Mouse (Mus musculus): ENCODE results near the gene Samd7.

Gene Samd7

GRCm38 (mm10) chr3:30764877-30765276 is 18.8 kb downstream of the Samd7 start:
- no peak for DNase-seq (ENCODE audit: low read depth, low spot score)

GRCm38 (mm10) chr3:30765311-30766027 is 19.4 kb downstream of the Samd7 start:
- no peak for DNase-seq (ENCODE audit: low read depth, low spot score)

GRCm38 (mm10) chr3:30766177-30766576 is 20.1 kb downstream of the Samd7 start:
- DNase-seq (ENCODE audit: low read depth, low spot score) = no peak

GRCm38 (mm10) chr3:30767271-30767670 is 21.2 kb downstream of the Samd7 start:
- no peak for DNase-seq (ENCODE audit: low read depth, low spot score)

- no peak for DNase-seq (ENCODE audit: low read depth, low spot score)
These were observed 23.8 kb downstream of the Samd7 start for GRCm38 (mm10) chr3:30769755-30770515.

- DNase-seq (ENCODE audit: low read depth, low spot score) = no peak
These were observed 25.5 kb downstream of the Samd7 start for GRCm38 (mm10) chr3:30771560-30771959.

- no peak for DNase-seq (ENCODE audit: low read depth, low spot score)
These were observed 26.5 kb downstream of the Samd7 start for GRCm38 (mm10) chr3:30772631-30773030.

- no peak for DNase-seq (ENCODE audit: low read depth, low spot score)
These were observed 28.6 kb downstream of the Samd7 start for GRCm38 (mm10) chr3:30774677-30775076.

GRCm38 (mm10) chr3:30777984-30778383 is 31.9 kb downstream of the Samd7 start:
- DNase-seq (ENCODE audit: low read depth, low spot score) = no peak

- DNase-seq (ENCODE audit: low read depth, low spot score) = peak; percentile 60
These were observed 42.4 kb downstream of the Samd7 start for GRCm38 (mm10) chr3:30788531-30788930.

- peak; percentile 92 for DNase-seq (ENCODE audit: low read depth, low spot score)
These were observed 46.8 kb downstream of the Samd7 start, which contains the start of gene Sec62 for GRCm38 (mm10) chr3:30792737-30793402. Sec62 (plus strand) TSS chr3:30792875.

- peak; percentile 38 for DNase-seq (ENCODE audit: low read depth, low spot score)
These were observed 47.5 kb downstream of the Samd7 start for GRCm38 (mm10) chr3:30793403-30794221.

GRCm38 (mm10) chr3:30802171-30802570 is 56.1 kb downstream of the Samd7 start:
- no peak for DNase-seq (ENCODE audit: low read depth, low spot score)

GRCm38 (mm10) chr3:30812881-30813280 is 66.8 kb downstream of the Samd7 start:
- DNase-seq (ENCODE audit: low read depth, low spot score) = no peak

All from ES-CJ7 (cell line).